Mouse (Mus musculus) embryonic facial prominence, embryonic 12.5 days (tissue): ENCODE results near the gene Cldnd2. TPM values are rescaled to one million over a fixed set of nuclear protein-coding genes. Genes with fewer than 3 reads are reported as not detected.
A peak's percentile ranks its signal among the peaks of the same experiment; 100 is the strongest.

ENCODE experiments used
- ATAC-seq: fragments of 200-750 bp; cut with Nextera tagmentation; 2 replicates; pipeline ENCODE4 v1.8.0; 2017; ENCODE audit not compliant: insufficient number of reproducible peaks, insufficient read depth, low FRiP score, low TSS enrichment
- H3K27ac ChIP-seq: fragments of 300-500 bp; sonication (generic); 2 replicates; pipeline ENCODE4 v1.5.1; 2016; ENCODE audit warnings: mild to moderate bottlenecking
- H3K27me3 ChIP-seq: fragments of 300-500 bp; sonication (generic); 2 replicates; pipeline ENCODE4 v1.6.1; 2016; ENCODE audit warnings: mild to moderate bottlenecking, moderate library complexity
- H3K36me3 ChIP-seq: fragments of 300-500 bp; sonication (generic); 2 replicates; pipeline ENCODE4 v1.6.1; 2016; ENCODE audit warnings: mild to moderate bottlenecking
- H3K4me1 ChIP-seq: fragments of 300-500 bp; sonication (generic); 2 replicates; pipeline ENCODE4 v1.6.1; 2016
- H3K4me2 ChIP-seq: fragments of 300-500 bp; sonication (generic); replicated peaks from 2 replicates; pipeline ENCODE4 v1.6.1; 2016; ENCODE audit warnings: mild to moderate bottlenecking, moderate library complexity
- H3K4me3 ChIP-seq: fragments of 300-500 bp; sonication (generic); 2 replicates; pipeline ENCODE4 v1.5.1; 2016; ENCODE audit warnings: mild to moderate bottlenecking
- H3K9ac ChIP-seq: fragments of 300-500 bp; sonication (generic); 2 replicates; pipeline ENCODE4 v1.6.1; 2016; ENCODE audit warnings: mild to moderate bottlenecking, moderate library complexity
- H3K9me3 ChIP-seq: fragments of 300-500 bp; sonication (generic); 2 replicates; pipeline ENCODE4 v1.6.1; 2016; ENCODE audit warnings: mild to moderate bottlenecking, moderate library complexity
- whole genome bisulfite sequencing: fragments of 180-500 bp; shearing (Covaris S2); methylation state at CpG from one replicate; pipeline ENCODE4 v1.1.7; 2016; 5-methylcytosine and 5-hydroxymethylcytosine counted together
- polyA plus RNA-seq: library from polyadenylated mRNA; unstranded; fragments of >200 nt; fragmentation: Nextera tagmentation; extraction: Ambion mirVana; gene quantifications from 2 replicates; pipeline ENCODE4 v1.2.1, GENCODE M21; 2016

Gene Cldnd2
- polyA plus RNA-seq, 1 experiment from 2014 or later = not detected

GRCm38 (mm10) chr7:43449811-43450210 lies 9.2 kb downstream of the Cldnd2 start:
- no peak overlapping the region for H3K4me2 ChIP-seq
- peaks cover 29% of the 10 kb centered on the region for H3K36me3 ChIP-seq
- no peak overlapping the region for H3K4me3 ChIP-seq
- H3K4me1 ChIP-seq = peaks cover 3% of the 10 kb centered on the region; the same call in 1 of the 2 replicates
- no peaks in the 10 kb centered on the region for H3K27me3 ChIP-seq
- WGBS = 90% methylated on average over 2 of the region's 2 CpGs
- H3K27ac ChIP-seq = no peak overlapping the region
- ATAC-seq = no peak
- H3K9me3 ChIP-seq = no peaks in the 10 kb centered on the region
- no peak overlapping the region for H3K9ac ChIP-seq

- H3K4me2 ChIP-seq = no peak overlapping the region
- 93% methylated on average over 11 of the region's 11 CpGs for whole genome bisulfite sequencing
- peaks cover 45% of the 10 kb centered on the region for H3K36me3 ChIP-seq
- no peaks in the 10 kb centered on the region for H3K9me3 ChIP-seq
- no peak overlapping the region for H3K9ac ChIP-seq
- H3K27me3 ChIP-seq = no peaks in the 10 kb centered on the region
- H3K4me3 ChIP-seq = no peak overlapping the region
- no peak for ATAC-seq
- no peak overlapping the region for H3K27ac ChIP-seq
- H3K4me1 ChIP-seq = no peaks in the 10 kb centered on the region
These were observed 11.1 kb downstream of the Cldnd2 start for GRCm38 (mm10) chr7:43451726-43452125.

- H3K4me2 ChIP-seq = no peak overlapping the region
- 54% methylated on average over 4 of the region's 4 CpGs for WGBS
- no peak overlapping the region for H3K27ac ChIP-seq
- H3K27me3 ChIP-seq = no peaks in the 10 kb centered on the region
- no peaks in the 10 kb centered on the region for H3K4me1 ChIP-seq
- no peaks in the 10 kb centered on the region for H3K9me3 ChIP-seq
- H3K9ac ChIP-seq = no peak overlapping the region
- ATAC-seq = no peak
- H3K4me3 ChIP-seq = no peak overlapping the region
- H3K36me3 ChIP-seq = peaks cover 54% of the 10 kb centered on the region
These were observed 12.0 kb downstream of the Cldnd2 start for GRCm38 (mm10) chr7:43452609-43453008.

GRCm38 (mm10) chr7:43453599-43454355 lies 13.2 kb downstream of the Cldnd2 start:
- Histone ChIP-seq H3K27me3 (no peaks in the 10 kb centered on the region), H3K36me3 (peaks cover 59% of the 10 kb centered on the region), H3K9me3 (no peaks in the 10 kb centered on the region), H3K27ac (no peak overlapping the region), H3K4me1 (no peaks in the 10 kb centered on the region), H3K4me3 (no peak overlapping the region), H3K9ac (no peak overlapping the region), H3K4me2 (no peak overlapping the region)
- 82% methylated on average over 14 of the region's 14 CpGs for WGBS
- ATAC-seq = no peak

GRCm38 (mm10) chr7:43454371-43454770 lies 13.8 kb downstream of the Cldnd2 start:
- no peak overlapping the region for H3K4me2 ChIP-seq
- no peaks in the 10 kb centered on the region for H3K4me1 ChIP-seq
- no peak overlapping the region for H3K4me3 ChIP-seq
- 89% methylated on average over 6 of the region's 6 CpGs for WGBS
- peaks cover 59% of the 10 kb centered on the region for H3K36me3 ChIP-seq
- H3K9me3 ChIP-seq = no peaks in the 10 kb centered on the region
- no peak overlapping the region for H3K9ac ChIP-seq
- no peak overlapping the region for H3K27ac ChIP-seq
- H3K27me3 ChIP-seq = no peaks in the 10 kb centered on the region
- no peak for ATAC-seq

GRCm38 (mm10) chr7:43462851-43463250 lies 22.3 kb downstream of the Cldnd2 start, which contains the start of gene Vsig10l:
Gene Vsig10l, plus strand, starts transcription at chr7:43463151.
- no peak within 1 kb of the TSS for H3K4me2 ChIP-seq
- ATAC-seq = no peak
- H3K4me1 ChIP-seq = 0 out of 2 replicates have a peak, but pooled peaks cover 4% of the 10 kb centered on the region
- no peak within 1 kb of the TSS for H3K9ac ChIP-seq
- H3K27me3 ChIP-seq = peaks cover 19% of the 10 kb centered on the region; the same call in 1 of the 2 replicates
- H3K9me3 ChIP-seq = no peaks in the 10 kb centered on the region
- peaks cover 4% of the 10 kb centered on the region; the same call in 1 of the 2 replicates for H3K36me3 ChIP-seq
- H3K27ac ChIP-seq = no peak within 1 kb of the TSS
- 68% methylated on average over 4 of the region's 4 CpGs for WGBS
- H3K4me3 ChIP-seq = no peak within 1 kb of the TSS

GRCm38 (mm10) chr7:43463976-43464375 lies 23.4 kb downstream of the Cldnd2 start:
- no peak overlapping the region for H3K4me2 ChIP-seq
- no peak overlapping the region for H3K4me3 ChIP-seq
- no peak overlapping the region for H3K9ac ChIP-seq
- H3K9me3 ChIP-seq = no peaks in the 10 kb centered on the region
- no peak for ATAC-seq
- H3K27me3 ChIP-seq = peaks cover 19% of the 10 kb centered on the region; the same call in 1 of the 2 replicates
- H3K27ac ChIP-seq = no peak overlapping the region
- WGBS = 72% methylated on average over 7 of the region's 7 CpGs
- H3K36me3 ChIP-seq = no peaks in the 10 kb centered on the region
- 0 out of 2 replicates have a peak, but pooled peaks cover 4% of the 10 kb centered on the region for H3K4me1 ChIP-seq

- Histone ChIP-seq H3K4me3 (peak overlapping the region; percentile 40), H3K9ac (no peak overlapping the region; the same call in 1 of the 2 replicates), H3K27ac (no peak overlapping the region), H3K36me3 (no peaks in the 10 kb centered on the region), H3K9me3 (no peaks in the 10 kb centered on the region), H3K27me3 (peaks cover 19% of the 10 kb centered on the region; the same call in 1 of the 2 replicates), H3K4me1 (0 out of 2 replicates have a peak, but pooled peaks cover 4% of the 10 kb centered on the region), H3K4me2 (peak overlapping the region; percentile 67)
- WGBS = 7% methylated on average over 35 of the region's 35 CpGs
- ATAC-seq = no peak; the same call in none of the 2 replicates
These were observed 24.3 kb downstream of the Cldnd2 start for GRCm38 (mm10) chr7:43464864-43465343.

GRCm38 (mm10) chr7:43465344-43466098 lies 24.9 kb downstream of the Cldnd2 start:
- Histone ChIP-seq H3K4me2 (peak overlapping the region; percentile 67), H3K4me3 (peak overlapping the region; percentile 40), H3K4me1 (0 out of 2 replicates have a peak, but pooled peaks cover 4% of the 10 kb centered on the region), H3K9ac (no peak overlapping the region; the same call in 1 of the 2 replicates), H3K27ac (no peak overlapping the region), H3K36me3 (no peaks in the 10 kb centered on the region), H3K9me3 (no peaks in the 10 kb centered on the region), H3K27me3 (peaks cover 19% of the 10 kb centered on the region; the same call in 1 of the 2 replicates)
- WGBS = under 1% methylated on average over 33 of the region's 33 CpGs
- ATAC-seq = peak; percentile 83

GRCm38 (mm10) chr7:43466099-43466694 lies 25.6 kb downstream of the Cldnd2 start:
- H3K4me1 ChIP-seq = 0 out of 2 replicates have a peak, but pooled peaks cover 4% of the 10 kb centered on the region
- H3K4me3 ChIP-seq = peak overlapping the region; percentile 40
- H3K27ac ChIP-seq = no peak overlapping the region
- H3K27me3 ChIP-seq = peaks cover 19% of the 10 kb centered on the region; the same call in 1 of the 2 replicates
- H3K4me2 ChIP-seq = peak overlapping the region; percentile 67
- WGBS = under 1% methylated on average over 32 of the region's 33 CpGs
- ATAC-seq = peak; percentile 28; the same call in 1 of the 2 replicates
- H3K9me3 ChIP-seq = no peaks in the 10 kb centered on the region
- H3K9ac ChIP-seq = peak overlapping the region; percentile 53; the same call in 1 of the 2 replicates
- no peaks in the 10 kb centered on the region for H3K36me3 ChIP-seq

GRCm38 (mm10) chr7:43470373-43470772 lies 29.8 kb downstream of the Cldnd2 start:
- no peak overlapping the region for H3K9ac ChIP-seq
- no peak overlapping the region for H3K4me3 ChIP-seq
- H3K9me3 ChIP-seq = no peaks in the 10 kb centered on the region
- peaks cover 15% of the 10 kb centered on the region for H3K27me3 ChIP-seq
- H3K27ac ChIP-seq = no peak overlapping the region
- H3K4me1 ChIP-seq = 0 out of 2 replicates have a peak, but pooled peaks cover 4% of the 10 kb centered on the region
- H3K4me2 ChIP-seq = no peak overlapping the region
- H3K36me3 ChIP-seq = peaks cover 5% of the 10 kb centered on the region; the same call in 1 of the 2 replicates
- ATAC-seq = no peak
- WGBS = 44% methylated on average over 8 of the region's 8 CpGs
